Mouse (Mus musculus) small intestine, adult 2 months (tissue): ENCODE data around the gene Tenm3. TPM values are rescaled to one million over a fixed set of nuclear protein-coding genes. Genes with fewer than 3 reads are reported as not detected.
"Not testable (repeated sequence)": the region's sequence is repeated elsewhere in the genome, so short reads cannot be mapped to it uniquely, and the experiment has no call there.

ENCODE experiments used
- H3K27ac ChIP-seq: fragments of 200-500 bp; 2 replicates; pipeline ENCODE4 v1.5.1; 2012; ENCODE audit warnings: low read depth, low read length, control low read depth, inconsistent platforms; ENCODE audit not compliant: insufficient read depth
- H3K27me3 ChIP-seq: fragments of 200-500 bp; 2 replicates; pipeline ENCODE4 v1.6.1; 2012; ENCODE audit warnings: mild to moderate bottlenecking, moderate library complexity, low read length, inconsistent platforms; ENCODE audit not compliant: control insufficient read depth, insufficient read depth
- H3K36me3 ChIP-seq: fragments of 200-500 bp; 2 replicates; pipeline ENCODE4 v1.6.1; 2012; ENCODE audit warnings: mild to moderate bottlenecking, low read length, control low read depth, inconsistent platforms; ENCODE audit not compliant: control insufficient read depth, insufficient read depth
- H3K4me1 ChIP-seq: fragments of 200-500 bp; 2 replicates; pipeline ENCODE4 v1.6.1; 2012; ENCODE audit warnings: low read length, inconsistent platforms, mixed read lengths; ENCODE audit not compliant: control insufficient read depth, insufficient read depth, insufficient read length
- H3K4me3 ChIP-seq: fragments of 200-500 bp; 2 replicates; pipeline ENCODE4 v1.5.1; 2012; ENCODE audit warnings: low read depth, mild to moderate bottlenecking, control low read depth, inconsistent platforms, low read length, moderate library complexity
- CTCF ChIP-seq: fragments of 200-500 bp; IDR thresholded peaks from 2 replicates; pipeline ENCODE4 v1.5.1; 2012; ENCODE audit warnings: low read depth, mild to moderate bottlenecking, control low read depth, inconsistent platforms, low read length, moderate library complexity, mixed read lengths; ENCODE audit not compliant: insufficient replicate concordance, insufficient read length; ENCODE audit errors: extremely low read depth
- POLR2A ChIP-seq: fragments of 200-500 bp; IDR thresholded peaks from 2 replicates; pipeline ENCODE4 v1.6.1; 2012; ENCODE audit warnings: low read depth, mild to moderate bottlenecking, control low read depth, inconsistent platforms, low read length, moderate library complexity
- WGBS: fragments of 180-500 bp; shearing (Covaris S2); methylation state at CpG from one replicate; pipeline ENCODE4 v1.1.7; 2018; 5-methylcytosine and 5-hydroxymethylcytosine counted together
- polyA plus RNA-seq: library from polyadenylated mRNA; depleted of rRNA; stranded (reverse); fragments of >200 nt; gene quantifications from 2 replicates; pipeline ENCODE4 v1.2.3, GENCODE M21; 2012

The Tenm3 gene
- polyA plus RNA-seq, 1 experiment: 1.6 TPM

- Histone ChIP-seq H3K4me1 (no peaks in the 10 kb centered on the region), H3K27me3 (no peaks in the 10 kb centered on the region), H3K4me3 (no peak overlapping the region), H3K36me3 (no peaks in the 10 kb centered on the region), H3K27ac (no peak overlapping the region)
- TF ChIP-seq POLR2A (no peak), CTCF (no peak)
- 95% methylated on average over 9 of the region's 9 CpGs for WGBS
Measured at GRCm38 (mm10) chr8:48195971-48196370, 647.8 kb downstream of the Tenm3 start.

GRCm38 (mm10) chr8:48188586-48188985 is 655.2 kb downstream of the Tenm3 start:
- Histone ChIP-seq H3K27ac (no peak overlapping the region), H3K36me3 (no peaks in the 10 kb centered on the region), H3K4me1 (no peaks in the 10 kb centered on the region), H3K27me3 (no peaks in the 10 kb centered on the region), H3K4me3 (no peak overlapping the region)
- WGBS: 98% methylated on average over 12 of the region's 12 CpGs
- TF ChIP-seq POLR2A (no peak), CTCF (no peak)

- no peak overlapping the region for H3K4me3 ChIP-seq
- no peaks in the 10 kb centered on the region for H3K36me3 ChIP-seq
- H3K4me1 ChIP-seq: no peaks in the 10 kb centered on the region
- TF ChIP-seq POLR2A: no peak
- no peaks in the 10 kb centered on the region for H3K27me3 ChIP-seq
- no peak overlapping the region for H3K27ac ChIP-seq
- WGBS: 88% methylated on average over 7 of the region's 7 CpGs
Measured at GRCm38 (mm10) chr8:48183758-48184157, 660.0 kb downstream of the Tenm3 start.

GRCm38 (mm10) chr8:48181000-48181399 is 662.8 kb downstream of the Tenm3 start:
- no peaks in the 10 kb centered on the region for H3K27me3 ChIP-seq
- no peaks in the 10 kb centered on the region for H3K4me1 ChIP-seq
- TF ChIP-seq POLR2A: no peak
- TF ChIP-seq CTCF: no peak
- WGBS: 89% methylated on average over 3 of the region's 3 CpGs
- no peaks in the 10 kb centered on the region for H3K36me3 ChIP-seq
- H3K4me3 ChIP-seq: no peak overlapping the region
- H3K27ac ChIP-seq: no peak overlapping the region

GRCm38 (mm10) chr8:48180146-48180545 is 663.6 kb downstream of the Tenm3 start:
- H3K4me3 ChIP-seq, H3K4me1 ChIP-seq, H3K36me3 ChIP-seq, H3K27me3 ChIP-seq, H3K27ac ChIP-seq: not testable (repeated sequence)
- WGBS: 67% methylated on average over 9 of the region's 9 CpGs

GRCm38 (mm10) chr8:48178993-48179392 is 664.8 kb downstream of the Tenm3 start:
- 70% methylated on average over 4 of the region's 4 CpGs for WGBS
- H3K4me3 ChIP-seq: no peak overlapping the region
- H3K4me1 ChIP-seq: no peaks in the 10 kb centered on the region
- no peak overlapping the region for H3K27ac ChIP-seq
- H3K36me3 ChIP-seq: no peaks in the 10 kb centered on the region
- H3K27me3 ChIP-seq: no peaks in the 10 kb centered on the region
- TF ChIP-seq CTCF (no peak), POLR2A (no peak)

GRCm38 (mm10) chr8:48177876-48178275 is 665.9 kb downstream of the Tenm3 start:
- no peaks in the 10 kb centered on the region for H3K36me3 ChIP-seq
- TF ChIP-seq POLR2A (no peak), CTCF (no peak)
- H3K4me1 ChIP-seq: no peaks in the 10 kb centered on the region
- 92% methylated on average over 1 of the region's 1 CpGs for WGBS
- H3K4me3 ChIP-seq: no peak overlapping the region
- H3K27ac ChIP-seq: no peak overlapping the region
- H3K27me3 ChIP-seq: no peaks in the 10 kb centered on the region
